Mouse (Mus musculus) liver, postnatal 0 days (tissue): ENCODE measurements around the gene Elk3.

Experiments
- CTCF ChIP-seq: sonication (generic); IDR thresholded peaks from 2 replicates; pipeline ENCODE4 v1.5.1; 2016; ENCODE audit warnings: antibody characterized with exemption, low read depth
- EP300 ChIP-seq: IDR thresholded peaks from 2 replicates; pipeline ENCODE4 v1.6.1; 2016; ENCODE audit warnings: antibody characterized with exemption, low read depth, mild to moderate bottlenecking

DNA sequence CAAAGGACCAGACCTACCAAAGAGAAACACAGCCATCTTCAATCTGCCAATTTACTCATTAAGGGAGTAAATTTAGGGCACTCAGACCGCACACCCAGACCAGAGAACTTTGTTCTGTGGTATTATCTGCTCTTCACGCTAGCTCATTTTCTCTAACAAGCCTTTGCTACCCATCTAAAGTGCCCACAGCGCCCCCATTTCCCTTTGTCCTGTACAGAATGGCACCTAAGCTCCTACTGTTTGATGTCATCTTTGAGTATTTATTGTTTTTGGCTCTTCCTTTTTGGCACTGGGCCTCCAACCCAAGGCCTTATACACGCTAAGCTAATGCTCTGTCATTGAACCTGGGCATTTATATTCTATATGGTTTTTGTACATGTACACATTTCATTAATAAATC lies 9.2 kb upstream of the Elk3 start:
- TF ChIP-seq CTCF (no peak), EP300 (no peak)
